Mouse (Mus musculus): ENCODE results near the gene Sipa1l1. TPM values are rescaled to one million over a fixed set of nuclear protein-coding genes. Genes with fewer than 3 reads are reported as not detected.
A peak's percentile ranks its signal among the peaks of the same experiment; 100 is the strongest.

Gene Sipa1l1
- polyA plus RNA-seq, 1 experiment from 2014 or later: 34.5 TPM

DNA sequence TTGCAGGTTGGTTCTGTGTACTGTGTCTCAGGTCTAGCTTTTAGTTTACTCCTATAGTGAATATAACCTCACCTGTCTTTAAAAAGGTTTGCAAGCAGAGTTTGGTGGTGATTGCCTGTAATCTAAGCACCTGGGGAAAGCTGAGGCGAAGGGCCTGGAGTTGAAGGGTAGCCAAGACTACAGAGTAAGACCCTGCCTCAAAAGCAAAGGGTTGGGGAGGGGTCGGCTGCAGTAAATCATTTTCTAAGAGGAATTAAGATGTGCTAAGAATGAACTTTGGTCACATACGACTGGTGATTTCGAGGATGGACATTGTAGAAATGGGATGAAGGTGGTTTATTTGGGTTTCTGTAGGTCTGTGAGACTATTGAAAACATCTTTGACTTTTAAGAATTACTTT lies 169.4 kb downstream of the Sipa1l1 start:
- no peak overlapping the region for H3K4me2 ChIP-seq (replicated peaks)
- no peak overlapping the region for H3K9ac ChIP-seq
- H3K27ac ChIP-seq: no peak overlapping the region
- no peaks in the 10 kb centered on the region for H3K9me3 ChIP-seq
- H3K4me1 ChIP-seq: peaks cover 34% of the 10 kb centered on the region
- no peaks in the 10 kb centered on the region for H3K27me3 ChIP-seq
- H3K36me3 ChIP-seq: peaks cover 21% of the 10 kb centered on the region
- no peak overlapping the region for H3K4me3 ChIP-seq
- 72% methylated on average over 4 of the region's 4 CpGs for WGBS
- ATAC-seq (ENCODE audit: low FRiP score, low read depth): no peak

DNA sequence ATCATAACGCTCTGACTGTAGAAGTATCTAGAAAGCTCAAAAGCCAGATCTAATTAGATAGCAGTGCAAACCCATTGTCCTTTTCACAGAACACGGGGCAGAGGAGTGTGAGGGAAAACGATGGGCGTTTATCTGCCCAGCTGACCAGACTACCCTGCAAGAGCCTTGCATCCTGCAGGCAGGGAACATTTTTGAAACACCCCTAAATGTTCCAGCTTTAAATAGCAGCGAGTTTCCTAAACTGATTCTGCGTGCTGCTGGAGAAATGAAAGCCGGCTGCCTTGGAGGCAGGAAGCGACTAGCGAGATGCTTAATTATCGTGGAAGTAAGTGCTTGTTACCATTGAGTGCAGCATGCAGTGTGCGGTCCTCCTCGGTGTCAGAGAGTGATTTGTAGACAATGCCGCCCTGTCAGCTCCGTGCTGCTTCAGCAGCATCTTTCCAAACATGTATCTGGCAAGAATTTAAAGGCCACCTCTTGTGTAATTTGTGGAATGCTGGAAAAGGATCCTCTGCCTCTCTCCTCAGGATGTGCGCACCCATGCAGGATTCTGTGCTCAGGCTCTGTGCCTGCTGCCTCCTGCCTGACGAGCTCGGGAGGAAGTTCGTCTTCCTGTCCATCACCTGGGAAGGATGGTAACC lies 170.2 kb downstream of the Sipa1l1 start:
- Histone ChIP-seq H3K9ac (no peak overlapping the region), H3K4me1 (peaks cover 26% of the 10 kb centered on the region), H3K4me3 (peak overlapping the region; percentile 24), H3K4me2 (replicated peaks) (peak overlapping the region; percentile 58), H3K36me3 (peaks cover 21% of the 10 kb centered on the region), H3K27ac (no peak overlapping the region), H3K9me3 (no peaks in the 10 kb centered on the region), H3K27me3 (no peaks in the 10 kb centered on the region)
- no peak for ATAC-seq (ENCODE audit: low FRiP score, low read depth)
- 12% methylated on average over 18 of the region's 18 CpGs for WGBS

DNA sequence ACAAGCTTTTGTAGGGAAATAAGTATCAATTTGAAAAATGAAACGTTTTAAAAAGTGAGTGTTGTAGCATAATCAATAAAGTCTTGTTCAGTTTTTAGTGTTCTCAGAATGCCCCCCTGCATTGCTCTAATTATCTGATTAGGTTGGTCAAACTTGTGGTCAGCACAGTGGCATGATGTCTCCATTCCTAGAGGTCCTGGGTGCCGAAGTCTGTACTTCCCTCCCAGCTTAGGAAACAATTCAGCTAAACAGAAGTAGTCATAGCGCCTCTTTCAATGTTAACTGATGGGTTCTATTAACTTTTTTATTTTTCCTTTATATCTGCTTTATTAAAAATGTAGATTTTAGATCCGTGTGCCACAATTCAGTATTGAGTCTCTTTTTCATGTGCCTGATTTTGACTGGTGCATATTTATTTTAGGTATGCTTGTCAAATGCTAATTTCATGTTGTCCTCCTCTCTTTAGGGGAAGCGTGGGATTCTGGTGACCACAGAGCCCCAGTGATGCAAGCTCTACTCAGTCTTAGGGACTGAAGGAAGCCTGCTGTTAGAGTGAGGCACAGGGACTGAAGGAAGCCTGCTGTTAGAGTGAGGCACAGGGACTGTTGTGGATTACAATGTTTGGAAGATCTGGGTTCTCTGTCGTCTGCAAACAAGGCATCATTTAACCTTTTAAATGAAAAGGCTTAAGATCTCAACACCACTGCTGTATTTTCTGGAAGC lies 171.2 kb downstream of the Sipa1l1 start:
- H3K4me1 ChIP-seq: peaks cover 15% of the 10 kb centered on the region
- H3K9ac ChIP-seq: no peak overlapping the region
- H3K36me3 ChIP-seq: peaks cover 21% of the 10 kb centered on the region
- H3K27ac ChIP-seq: no peak overlapping the region
- H3K4me2 ChIP-seq (replicated peaks): no peak overlapping the region
- WGBS: 79% methylated on average over 6 of the region's 6 CpGs
- ATAC-seq (ENCODE audit: low FRiP score, low read depth): no peak
- H3K27me3 ChIP-seq: no peaks in the 10 kb centered on the region
- H3K9me3 ChIP-seq: no peaks in the 10 kb centered on the region
- no peak overlapping the region for H3K4me3 ChIP-seq

DNA sequence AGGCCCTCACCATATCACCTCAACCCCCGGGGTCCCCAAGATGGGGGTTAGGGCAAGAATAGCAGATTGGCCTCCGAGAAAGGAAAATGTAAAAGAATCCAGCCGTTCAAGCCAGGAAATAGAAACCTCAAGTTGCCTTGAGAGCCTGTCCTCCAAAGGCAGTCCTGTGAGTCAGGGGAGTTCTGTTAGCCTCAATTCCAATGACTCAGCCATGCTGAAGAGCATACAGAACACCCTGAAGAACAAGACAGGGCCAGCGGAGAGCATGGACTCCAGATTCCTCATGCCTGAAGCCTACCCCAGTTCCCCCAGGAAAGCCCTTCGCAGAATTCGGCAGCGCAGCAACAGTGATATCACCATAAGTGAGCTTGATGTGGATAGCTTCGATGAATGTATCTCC lies 172.1 kb downstream of the Sipa1l1 start:
- Histone ChIP-seq H3K4me2 (replicated peaks) (no peak overlapping the region), H3K27ac (no peak overlapping the region), H3K9ac (no peak overlapping the region), H3K36me3 (peaks cover 21% of the 10 kb centered on the region), H3K27me3 (no peaks in the 10 kb centered on the region), H3K9me3 (no peaks in the 10 kb centered on the region), H3K4me3 (no peak overlapping the region), H3K4me1 (peaks cover 15% of the 10 kb centered on the region)
- 88% methylated on average over 8 of the region's 8 CpGs for WGBS
- no peak for ATAC-seq (ENCODE audit: low FRiP score, low read depth)

DNA sequence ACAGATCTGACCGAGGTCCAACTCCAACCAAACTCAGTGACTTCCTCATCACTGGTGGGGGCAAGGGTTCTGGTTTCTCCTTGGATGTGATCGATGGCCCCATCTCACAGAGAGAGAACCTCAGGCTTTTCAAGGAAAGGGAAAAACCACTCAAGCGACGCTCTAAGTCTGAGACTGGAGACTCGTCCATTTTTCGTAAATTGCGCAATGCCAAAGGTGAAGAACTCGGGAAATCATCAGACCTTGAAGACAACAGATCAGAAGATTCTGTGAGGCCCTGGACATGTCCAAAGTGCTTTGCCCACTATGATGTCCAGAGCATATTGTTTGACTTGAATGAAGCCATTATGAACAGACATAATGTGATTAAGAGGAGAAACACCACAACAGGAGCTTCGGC lies 172.6 kb downstream of the Sipa1l1 start:
- Histone ChIP-seq H3K4me1 (peaks cover 15% of the 10 kb centered on the region), H3K36me3 (peaks cover 21% of the 10 kb centered on the region), H3K27me3 (no peaks in the 10 kb centered on the region), H3K9me3 (no peaks in the 10 kb centered on the region), H3K4me3 (no peak overlapping the region), H3K9ac (no peak overlapping the region), H3K27ac (no peak overlapping the region), H3K4me2 (replicated peaks) (no peak overlapping the region)
- ATAC-seq (ENCODE audit: low FRiP score, low read depth): no peak
- 98% methylated on average over 9 of the region's 9 CpGs for WGBS

DNA sequence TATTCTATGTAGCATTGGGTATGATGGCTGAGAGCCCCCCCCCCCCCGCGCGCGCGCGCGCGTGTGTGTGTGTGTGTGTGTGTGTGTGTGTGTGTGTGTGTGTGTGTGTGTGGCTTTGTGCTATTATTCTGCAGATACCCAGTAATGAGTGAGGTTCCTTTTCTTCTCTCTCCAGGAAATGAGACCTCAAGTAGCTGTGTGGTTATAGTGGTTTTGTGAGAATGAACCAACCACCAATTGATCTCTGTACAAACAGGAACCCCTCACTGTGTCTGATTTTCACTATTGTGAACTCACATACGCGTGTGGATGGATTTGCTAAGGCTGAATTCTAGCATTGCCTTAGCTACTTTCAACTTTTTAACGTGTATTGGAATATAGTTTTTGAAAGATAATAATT lies 181.0 kb downstream of the Sipa1l1 start:
- no peaks in the 10 kb centered on the region for H3K27me3 ChIP-seq
- no peak overlapping the region for H3K9ac ChIP-seq
- H3K4me1 ChIP-seq: peaks cover 28% of the 10 kb centered on the region
- WGBS: 96% methylated on average over 11 of the region's 11 CpGs
- H3K36me3 ChIP-seq: no peaks in the 10 kb centered on the region
- H3K9me3 ChIP-seq: no peaks in the 10 kb centered on the region
- no peak overlapping the region for H3K4me3 ChIP-seq
- no peak overlapping the region for H3K4me2 ChIP-seq (replicated peaks)
- no peak for ATAC-seq (ENCODE audit: low FRiP score, low read depth)
- no peak overlapping the region for H3K27ac ChIP-seq

DNA sequence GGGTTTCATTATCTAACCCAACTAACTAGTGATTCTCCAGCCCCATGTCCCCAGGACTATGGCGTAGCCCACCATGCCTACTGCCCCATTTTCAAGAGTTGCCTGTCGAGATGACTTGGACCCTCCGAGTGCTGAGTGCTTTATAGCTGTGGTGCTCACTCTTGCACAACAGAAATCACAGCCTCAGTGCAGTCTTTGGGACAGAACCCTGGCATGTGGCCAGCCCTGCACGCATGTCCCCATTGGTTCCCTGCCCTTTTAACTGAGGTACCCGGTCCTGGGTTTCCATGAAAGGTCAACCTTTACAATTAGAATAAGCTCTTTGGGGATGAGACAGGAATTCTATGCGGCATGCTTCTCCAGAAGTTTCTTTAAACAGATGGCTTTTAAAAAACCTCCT lies 181.8 kb downstream of the Sipa1l1 start:
- H3K4me3 ChIP-seq: no peak overlapping the region
- no peak overlapping the region for H3K9ac ChIP-seq
- WGBS: 69% methylated on average over 6 of the region's 6 CpGs

DNA sequence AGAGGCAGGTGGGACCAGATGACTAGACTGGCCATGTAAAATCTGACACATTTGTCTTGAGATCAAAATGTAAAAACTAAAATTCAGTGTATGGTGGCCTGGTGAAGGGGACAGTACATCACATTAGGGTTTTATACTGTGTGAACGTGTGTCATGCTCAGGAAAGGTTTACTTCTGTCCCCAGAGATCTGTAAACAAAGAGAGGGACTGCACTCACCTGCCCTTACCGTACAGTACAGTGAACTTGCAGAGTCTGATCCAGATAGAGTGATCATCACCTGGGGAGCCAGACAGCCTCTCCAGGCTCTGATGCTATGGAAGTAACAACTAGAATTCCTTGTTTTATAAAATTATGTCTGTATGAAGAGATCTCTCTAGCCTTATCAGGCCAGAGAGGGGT lies 184.5 kb downstream of the Sipa1l1 start:
- WGBS: 73% methylated on average over 2 of the region's 2 CpGs

More for the DNA sequence above, 181.8 kb downstream of the Sipa1l1 start:
- H3K27me3 ChIP-seq: no peaks in the 10 kb centered on the region
- H3K27ac ChIP-seq: no peak overlapping the region
- no peaks in the 10 kb centered on the region for H3K36me3 ChIP-seq
- H3K9me3 ChIP-seq: no peaks in the 10 kb centered on the region
- no peak for ATAC-seq (ENCODE audit: low FRiP score, low read depth)
- H3K4me1 ChIP-seq: peaks cover 34% of the 10 kb centered on the region
- H3K4me2 ChIP-seq (replicated peaks): no peak overlapping the region

DNA sequence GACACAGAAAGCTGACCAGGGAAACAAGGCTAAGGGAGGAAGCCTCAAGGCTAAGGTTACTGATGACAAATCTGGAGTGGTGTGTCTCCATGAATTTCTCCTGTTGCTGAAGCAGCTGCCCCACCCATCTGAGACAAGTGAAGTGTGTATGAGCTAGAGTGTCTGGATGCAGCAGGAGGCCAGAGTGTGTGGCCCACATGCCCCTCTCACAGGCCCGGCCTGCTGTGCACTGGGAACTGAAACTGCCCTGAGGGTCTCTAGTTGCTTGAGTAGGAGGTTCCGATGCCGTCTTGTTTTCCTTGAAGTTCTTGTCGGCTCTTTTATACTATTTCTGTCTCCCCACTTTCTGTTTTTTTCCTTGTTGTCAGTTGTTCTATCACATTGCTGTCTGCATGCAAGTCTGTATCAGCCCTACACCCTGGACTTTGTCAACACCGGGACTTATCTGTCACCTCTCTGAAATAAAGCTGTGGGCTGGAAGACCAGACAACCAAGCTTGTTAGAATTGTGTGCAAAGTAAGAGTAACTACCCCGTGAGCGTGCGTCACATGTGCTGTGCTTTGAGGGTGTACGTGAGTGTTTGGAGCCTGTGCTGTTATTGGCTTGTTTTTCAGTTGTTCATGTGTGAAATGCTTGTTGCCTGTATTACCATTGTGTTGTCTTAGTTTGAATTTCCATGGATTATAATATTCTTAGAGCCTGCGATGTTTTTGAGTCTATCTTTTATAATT lies 186.5 kb downstream of the Sipa1l1 start:
- Histone ChIP-seq H3K27me3 (no peaks in the 10 kb centered on the region), H3K9ac (peak overlapping the region; percentile 25; the same call in 1 of the 2 replicates)
- ATAC-seq (ENCODE audit: low FRiP score, low read depth): no peak

More for the DNA sequence above, 184.5 kb downstream of the Sipa1l1 start:
- Histone ChIP-seq H3K4me1 (peaks cover 29% of the 10 kb centered on the region), H3K27ac (no peak overlapping the region), H3K9me3 (no peaks in the 10 kb centered on the region), H3K4me2 (replicated peaks) (no peak overlapping the region), H3K4me3 (no peak overlapping the region), H3K27me3 (no peaks in the 10 kb centered on the region), H3K36me3 (peaks cover 14% of the 10 kb centered on the region), H3K9ac (no peak overlapping the region)
- ATAC-seq (ENCODE audit: low FRiP score, low read depth): no peak

DNA sequence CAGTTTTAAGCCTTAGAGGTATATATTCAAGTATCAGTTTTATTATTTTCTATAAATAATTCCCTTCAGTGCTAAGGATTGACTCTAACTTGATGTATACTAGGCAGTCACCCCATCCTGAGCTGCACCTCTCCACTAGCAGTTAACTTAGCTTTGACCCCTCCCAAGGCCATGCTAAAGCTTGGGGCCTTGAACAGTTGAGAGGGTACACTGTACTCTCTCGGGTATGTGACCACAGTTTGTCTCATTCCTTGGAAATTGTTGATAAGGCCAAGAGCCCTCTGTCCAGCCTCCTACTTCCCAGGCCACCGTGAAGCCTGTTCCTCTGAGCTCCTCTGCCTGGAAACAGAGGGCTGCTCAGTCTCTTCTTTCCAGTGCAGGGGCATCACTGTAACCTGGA lies 187.4 kb downstream of the Sipa1l1 start:
- Histone ChIP-seq H3K27ac (no peak overlapping the region), H3K9me3 (no peaks in the 10 kb centered on the region), H3K9ac (no peak overlapping the region), H3K4me1 (peaks cover 13% of the 10 kb centered on the region), H3K4me2 (replicated peaks) (no peak overlapping the region), H3K27me3 (no peaks in the 10 kb centered on the region), H3K36me3 (peaks cover 18% of the 10 kb centered on the region), H3K4me3 (no peak overlapping the region)
- WGBS: 82% methylated on average over 2 of the region's 2 CpGs
- ATAC-seq (ENCODE audit: low FRiP score, low read depth): no peak

More for the DNA sequence above, 186.5 kb downstream of the Sipa1l1 start:
- WGBS: 61% methylated on average over 10 of the region's 10 CpGs
- no peak overlapping the region for H3K27ac ChIP-seq
- no peak overlapping the region for H3K4me3 ChIP-seq
- H3K9me3 ChIP-seq: no peaks in the 10 kb centered on the region
- H3K36me3 ChIP-seq: peaks cover 18% of the 10 kb centered on the region
- H3K4me2 ChIP-seq (replicated peaks): no peak overlapping the region
- peaks cover 21% of the 10 kb centered on the region for H3K4me1 ChIP-seq

DNA sequence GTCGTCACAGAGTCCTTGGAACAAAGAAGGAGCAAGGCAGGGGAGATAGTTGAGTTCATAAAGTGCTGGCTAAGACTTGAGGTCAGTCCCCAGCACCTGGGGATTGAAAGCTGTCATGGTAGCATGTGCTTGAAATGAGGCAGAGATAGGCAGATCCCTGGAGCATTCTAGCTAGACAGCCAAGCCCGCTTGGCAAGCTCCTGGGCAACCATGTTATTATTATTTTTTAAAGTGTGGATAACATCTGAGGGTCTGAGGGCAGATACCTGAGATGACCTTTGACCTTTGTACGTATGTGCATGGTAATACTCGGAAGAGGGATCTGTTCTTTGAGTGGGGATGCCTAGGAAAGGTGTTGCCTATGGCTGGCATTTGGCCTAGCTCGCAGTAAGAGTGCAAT lies 188.3 kb downstream of the Sipa1l1 start:
- no peak for ATAC-seq (ENCODE audit: low FRiP score, low read depth)

DNA sequence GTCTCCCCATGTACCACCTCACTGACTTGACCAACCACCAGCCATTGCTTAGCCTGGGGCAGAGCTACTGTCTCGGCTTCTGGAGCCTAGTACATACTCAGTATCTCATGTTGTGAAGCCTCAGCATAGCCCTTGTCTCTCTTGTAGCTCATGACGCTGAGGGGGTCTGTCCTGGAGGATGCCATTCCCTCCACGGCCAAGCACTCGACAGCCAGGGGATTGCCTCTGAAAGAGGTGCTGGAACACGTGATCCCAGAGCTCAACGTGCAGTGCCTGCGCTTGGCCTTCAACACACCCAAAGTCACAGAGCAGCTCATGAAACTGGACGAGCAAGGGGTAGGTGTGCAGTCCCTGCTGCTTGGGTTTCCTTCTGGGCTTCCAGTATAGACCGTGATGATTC lies 193.7 kb downstream of the Sipa1l1 start:
- Histone ChIP-seq H3K27me3 (no peaks in the 10 kb centered on the region), H3K4me2 (replicated peaks) (no peak overlapping the region), H3K36me3 (peaks cover 18% of the 10 kb centered on the region), H3K27ac (no peak overlapping the region), H3K9me3 (no peaks in the 10 kb centered on the region), H3K4me3 (no peak overlapping the region), H3K4me1 (peaks cover 11% of the 10 kb centered on the region), H3K9ac (no peak overlapping the region)
- 92% methylated on average over 9 of the region's 9 CpGs for WGBS
- no peak for ATAC-seq (ENCODE audit: low FRiP score, low read depth)

More for the DNA sequence above, 188.3 kb downstream of the Sipa1l1 start:
- Histone ChIP-seq H3K27ac (no peak overlapping the region), H3K4me3 (no peak overlapping the region), H3K4me2 (replicated peaks) (no peak overlapping the region), H3K9ac (no peak overlapping the region), H3K27me3 (no peaks in the 10 kb centered on the region), H3K36me3 (peaks cover 18% of the 10 kb centered on the region), H3K4me1 (peaks cover 10% of the 10 kb centered on the region), H3K9me3 (no peaks in the 10 kb centered on the region)
- WGBS: 78% methylated on average over 5 of the region's 5 CpGs

Data from limb, embryonic 13.5 days (tissue).